Mouse (Mus musculus) 3134 (cell line): ENCODE data around the gene Ptpn6.

ENCODE experiments used
- DNase-seq: peaks from one replicate; pipeline ENCODE4 v3.0.0-alpha.2; 2011; ENCODE audit warnings: low spot score; ENCODE audit not compliant: insufficient read length; ENCODE audit errors: extremely low read depth

Ptpn6 gene

GRCm38 (mm10) chr6:124676171-124676570 is 62.3 kb downstream of the Ptpn6 start:
- no peak for DNase-seq

GRCm38 (mm10) chr6:124674591-124674990 is 63.9 kb downstream of the Ptpn6 start:
- no peak for DNase-seq

- no peak for DNase-seq
These were observed 64.9 kb downstream of the Ptpn6 start for GRCm38 (mm10) chr6:124673619-124674018.

GRCm38 (mm10) chr6:124672100-124672499 is 66.4 kb downstream of the Ptpn6 start:
- no peak for DNase-seq
